Mouse (Mus musculus): ENCODE measurements at regions not wholly inside any gene's neighbourhood (a gene's known extent, or its start where the extent isn't known, plus 50 kb on each side); places are given as distances from the start of the nearest gene placed in this dataset.

DNA sequence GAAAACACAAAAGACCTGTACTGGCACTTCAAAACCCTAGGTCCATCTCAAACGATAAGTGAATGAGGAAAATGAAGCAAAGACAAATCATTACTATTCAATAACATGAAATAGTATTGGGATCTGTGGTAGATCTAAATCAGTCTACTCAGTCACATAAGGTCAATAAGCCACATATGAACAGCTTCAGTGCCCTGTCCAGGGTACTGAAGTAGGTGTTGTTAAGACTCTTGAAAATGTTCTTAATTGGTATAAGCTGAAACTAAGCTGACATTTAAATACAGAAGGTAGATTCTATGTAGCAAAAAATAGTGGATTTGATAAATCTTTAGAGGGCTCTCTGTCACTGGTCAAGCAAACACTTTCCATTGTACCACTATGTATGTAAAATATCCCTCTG is 183.8 kb downstream of the Tm4sf1 start:
- TF ChIP-seq CTCF (IDR thresholded peaks at IDR 0.05; ENCODE audit: low read depth) (no peak), EP300 (IDR thresholded peaks at IDR 0.05; ENCODE audit: low read depth) (no peak)
